Mouse (Mus musculus): ENCODE measurements around the gene Epb41. TPM values are rescaled to one million over a fixed set of nuclear protein-coding genes. Genes with fewer than 3 reads are reported as not detected.

Gene Epb41
- total RNA-seq, 2 experiments from 2014 or later, result 144 to 184 TPM

DNA sequence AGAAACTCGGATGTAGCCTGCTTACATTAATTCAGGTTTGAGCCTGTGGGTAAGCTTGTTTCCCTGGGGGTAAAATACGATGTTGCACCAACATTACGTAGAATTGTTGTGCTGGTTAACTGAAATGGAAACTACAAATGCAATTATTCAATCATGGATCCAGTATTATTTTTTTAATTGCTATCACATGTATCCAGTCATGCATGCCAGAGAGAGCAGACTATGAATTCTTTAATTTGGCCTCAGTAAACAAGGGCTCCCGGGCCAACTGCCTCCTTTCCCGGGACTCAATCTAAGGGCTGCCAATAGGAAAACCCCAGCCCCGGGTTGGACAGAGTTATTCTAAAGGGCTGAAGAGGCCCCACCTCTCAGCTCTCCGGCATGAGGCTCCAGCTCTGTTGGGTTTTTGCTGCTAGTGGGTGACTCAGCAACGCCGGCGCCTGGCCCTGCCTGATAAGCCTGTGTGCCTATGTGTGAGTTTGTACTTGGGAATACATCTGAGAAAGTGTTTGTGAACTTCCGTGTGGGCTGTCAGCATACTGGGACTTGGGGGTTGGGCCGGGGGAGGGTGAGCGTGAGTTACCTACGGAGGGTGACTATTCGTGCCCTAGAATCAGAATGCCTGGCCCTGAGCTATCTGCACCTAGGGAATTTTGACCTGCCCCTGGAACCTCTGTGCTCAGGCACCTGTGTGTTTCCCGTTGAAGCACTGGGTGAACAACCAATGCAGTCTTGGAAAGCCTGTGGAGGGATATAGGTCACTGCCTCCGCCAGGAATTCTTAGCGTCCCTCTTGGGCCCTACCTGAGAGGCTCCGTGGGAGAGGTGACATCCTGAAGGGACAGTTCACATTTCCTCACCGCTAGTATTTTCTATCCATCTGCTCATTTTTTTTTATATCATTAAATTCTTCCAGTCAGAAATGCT lies 1.6 kb upstream of the Epb41 start:
- peak; percentile 43 for DNase-seq (ENCODE audit: low spot score)

DNA sequence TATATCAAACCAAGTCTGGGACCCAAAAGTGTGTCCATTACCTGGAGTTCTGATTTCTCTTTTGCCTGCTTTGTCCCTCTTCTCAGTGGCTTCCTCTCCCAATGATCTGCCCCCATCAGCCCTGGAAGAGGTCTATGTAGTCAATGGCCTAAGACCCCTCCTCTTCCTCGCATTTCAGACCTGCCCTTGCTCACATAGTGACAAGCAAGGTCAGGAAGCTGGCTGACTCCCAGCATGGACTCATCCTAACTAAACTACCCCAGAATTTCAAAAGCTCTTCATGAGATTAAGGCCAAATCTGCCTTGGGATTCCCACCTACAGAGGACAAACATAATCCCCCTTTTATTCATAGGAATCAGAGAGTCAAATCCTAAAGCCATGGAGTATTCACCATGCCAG lies 675 bp upstream of the Epb41 start:
- intact Hi-C loops (cut with DNase I), result loop anchor here (2.0 to 5.0 kb wide), 2 partner anchors 27 to 43 kb away; no protein-coding TSS in a partner anchor
- DNase-seq (ENCODE audit: low spot score), result no peak

More for the DNA sequence above, 1.6 kb upstream of the Epb41 start:
- intact Hi-C loops (cut with DNase I), result loop anchor here (5.0 kb wide), 1 partner anchor 44 kb away; no protein-coding TSS in a partner anchor

DNA sequence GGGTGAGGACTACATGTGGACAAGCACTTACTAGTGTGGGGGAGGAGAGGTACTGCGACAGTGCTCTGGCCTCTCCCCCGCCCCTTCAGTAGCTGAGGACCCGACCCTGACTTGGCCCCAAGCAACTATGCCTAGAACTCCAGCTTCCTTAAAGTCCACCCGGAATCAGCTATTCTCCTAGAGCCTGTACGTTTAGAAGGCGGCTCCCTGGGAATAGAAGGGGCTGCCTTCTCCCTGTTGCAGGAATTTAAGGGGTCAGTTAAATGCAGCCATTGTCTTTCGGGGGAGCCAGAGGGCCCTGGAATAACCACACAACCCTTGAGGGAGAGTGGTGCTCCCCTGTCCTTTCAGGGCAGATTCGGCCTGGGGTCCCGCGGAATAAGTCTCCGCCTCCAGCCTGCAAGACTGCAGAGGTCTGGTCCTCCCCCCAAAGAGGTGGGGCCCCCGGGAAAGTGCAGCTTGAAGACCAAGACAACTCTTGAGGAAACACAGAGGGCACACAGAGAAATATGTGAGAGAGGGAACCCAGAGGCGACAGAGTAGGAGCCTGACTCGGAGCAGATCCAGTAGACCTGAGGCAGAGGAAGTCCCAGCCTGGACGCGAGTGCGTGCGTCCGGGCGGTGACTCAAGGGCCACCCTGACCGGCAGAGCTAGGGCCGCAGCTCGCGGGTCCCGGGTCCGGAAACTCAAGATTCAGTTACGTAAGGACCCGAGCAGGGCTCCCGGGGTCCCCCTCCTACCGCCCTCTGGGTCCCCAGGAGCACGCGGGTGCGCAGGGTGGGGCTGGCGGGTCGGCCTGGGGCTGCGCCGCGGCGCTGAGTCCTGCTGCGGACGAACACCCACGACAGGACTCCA lies 816 bp downstream of the Epb41 start, which contains the start of gene Gm10300:
Gm10300 (plus strand) TSS at position 621 of the 856 bp plus-strand sequence.
- intact Hi-C loops (cut with DNase I), result loop anchor here (2.0 kb wide), 1 partner anchor 26 kb away; no protein-coding TSS in a partner anchor
- peak; percentile 49 for DNase-seq (ENCODE audit: low spot score)

DNA sequence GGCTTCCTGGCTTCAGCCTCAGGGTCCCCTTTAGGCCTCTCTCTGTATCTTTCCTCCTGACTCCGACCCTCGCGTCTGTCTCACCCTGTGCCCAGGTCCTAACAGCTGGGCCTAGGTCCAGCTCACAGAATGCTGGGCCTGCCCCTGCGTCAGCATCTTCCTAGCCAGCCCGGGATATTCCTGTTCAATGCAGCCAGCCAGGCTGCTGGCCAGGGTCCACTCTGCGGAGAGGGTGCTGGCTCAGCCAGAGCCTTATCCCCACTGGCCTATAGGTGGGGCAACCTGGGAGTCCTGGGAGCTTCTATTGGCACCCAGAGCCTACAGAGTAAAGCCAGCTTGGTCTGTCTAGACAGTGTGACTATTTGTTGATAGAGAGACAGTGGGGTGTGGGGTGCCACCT lies 2.2 kb downstream of the Epb41 start:
- intact Hi-C loops (cut with DNase I), result no loop called here
- DNase-seq (ENCODE audit: low spot score), result no peak

DNA sequence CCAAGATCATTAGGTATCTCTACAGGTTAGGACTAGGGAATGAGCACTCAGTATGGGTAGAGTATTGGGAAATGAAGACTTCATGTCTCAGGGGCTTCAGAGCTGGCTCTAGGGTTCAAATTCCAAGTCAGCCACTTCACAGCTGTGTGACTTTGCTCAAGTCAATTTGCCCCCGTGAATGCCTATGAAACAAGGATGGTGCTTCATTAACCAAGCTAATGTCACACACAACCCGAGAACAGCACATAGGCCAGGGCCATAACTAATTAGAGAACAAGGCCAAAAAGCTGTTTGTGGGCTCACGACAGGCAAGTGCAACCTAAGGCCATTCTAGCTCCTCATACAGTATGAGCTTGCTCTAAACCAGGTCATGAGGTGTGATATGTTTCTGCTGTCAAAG lies 3.0 kb downstream of the Epb41 start:
- intact Hi-C loops (cut with DNase I), result no loop called here
- no peak for DNase-seq (ENCODE audit: low spot score)

DNA sequence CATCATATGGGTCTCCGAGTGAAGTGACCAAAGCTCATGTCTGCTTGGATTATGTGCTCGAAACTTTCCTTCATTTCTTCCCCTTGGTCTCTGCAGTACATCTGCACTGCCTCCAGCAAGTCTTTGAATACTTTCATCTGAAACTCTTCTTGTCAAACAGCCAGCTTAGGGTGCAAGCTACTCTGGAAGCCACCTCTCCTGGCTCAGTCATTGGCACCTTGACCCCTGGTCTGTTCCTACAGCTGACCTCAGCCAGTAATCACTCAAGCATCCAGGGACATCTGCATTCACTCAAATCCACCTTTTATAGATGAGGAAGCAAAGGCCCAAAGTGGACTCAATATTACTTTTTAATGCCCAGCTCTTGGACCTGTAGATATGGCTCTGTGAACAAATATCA lies 3.4 kb downstream of the Epb41 start:
- intact Hi-C loops (cut with DNase I), result no loop called here
- no peak for DNase-seq (ENCODE audit: low spot score)

DNA sequence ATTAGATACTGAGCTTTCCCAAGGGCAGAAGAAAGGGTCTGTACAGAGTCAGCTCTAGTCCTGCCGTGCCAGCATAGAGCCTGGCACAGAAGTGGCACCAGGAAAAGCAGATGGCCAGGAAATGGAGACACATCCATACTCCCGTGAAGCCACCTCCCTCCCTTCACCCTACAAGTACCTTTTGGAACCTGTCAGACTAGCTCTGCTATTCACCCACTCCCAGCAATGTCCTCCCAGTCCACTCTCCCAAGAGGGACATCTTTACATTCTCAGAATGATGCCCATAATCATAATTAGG lies 7.2 kb downstream of the Epb41 start:
- intact Hi-C loops (cut with DNase I), result no loop called here
- DNase-seq (ENCODE audit: low spot score), result no peak

DNA sequence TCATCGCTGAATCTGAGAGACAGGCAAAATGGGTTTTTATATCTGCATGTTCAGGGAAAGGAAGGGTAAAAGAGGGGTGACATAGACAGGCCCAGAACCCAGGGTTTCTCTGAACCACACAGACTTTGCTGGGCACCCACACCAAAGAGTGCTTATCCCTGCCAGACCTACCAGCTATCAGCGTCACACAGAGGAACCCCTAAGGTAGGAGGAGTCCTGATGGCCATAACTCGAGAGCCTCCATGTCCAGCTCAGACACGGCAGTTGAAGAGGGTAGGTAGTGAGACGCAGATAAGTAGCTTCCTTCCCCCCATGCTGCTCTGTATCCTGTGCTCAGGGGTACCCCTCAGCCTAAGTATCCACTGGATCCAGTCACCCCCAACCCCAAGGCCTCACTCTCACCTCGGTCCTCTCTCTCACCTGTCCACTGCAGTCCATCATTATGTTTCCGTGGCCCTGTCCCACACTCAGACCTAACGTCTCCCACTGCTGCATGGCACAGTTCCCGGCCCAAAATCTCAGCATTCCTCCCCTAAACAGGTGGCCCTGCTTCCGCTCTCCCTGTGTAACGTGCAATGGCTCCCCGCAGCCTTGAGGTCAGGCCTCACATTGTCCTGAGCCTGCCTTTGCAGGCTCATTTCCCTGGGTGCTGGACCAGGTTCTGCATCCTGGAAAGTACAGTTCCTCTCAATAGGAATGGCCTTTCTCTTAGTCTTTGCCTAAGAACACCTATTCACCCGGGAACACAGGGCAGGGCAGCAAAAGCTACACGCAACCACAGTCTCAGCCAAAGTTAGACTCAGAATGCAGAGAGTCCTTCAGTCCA lies 7.8 kb downstream of the Epb41 start:
- intact Hi-C loops (cut with DNase I), result no loop called here
- no peak for DNase-seq (ENCODE audit: low spot score)

DNA sequence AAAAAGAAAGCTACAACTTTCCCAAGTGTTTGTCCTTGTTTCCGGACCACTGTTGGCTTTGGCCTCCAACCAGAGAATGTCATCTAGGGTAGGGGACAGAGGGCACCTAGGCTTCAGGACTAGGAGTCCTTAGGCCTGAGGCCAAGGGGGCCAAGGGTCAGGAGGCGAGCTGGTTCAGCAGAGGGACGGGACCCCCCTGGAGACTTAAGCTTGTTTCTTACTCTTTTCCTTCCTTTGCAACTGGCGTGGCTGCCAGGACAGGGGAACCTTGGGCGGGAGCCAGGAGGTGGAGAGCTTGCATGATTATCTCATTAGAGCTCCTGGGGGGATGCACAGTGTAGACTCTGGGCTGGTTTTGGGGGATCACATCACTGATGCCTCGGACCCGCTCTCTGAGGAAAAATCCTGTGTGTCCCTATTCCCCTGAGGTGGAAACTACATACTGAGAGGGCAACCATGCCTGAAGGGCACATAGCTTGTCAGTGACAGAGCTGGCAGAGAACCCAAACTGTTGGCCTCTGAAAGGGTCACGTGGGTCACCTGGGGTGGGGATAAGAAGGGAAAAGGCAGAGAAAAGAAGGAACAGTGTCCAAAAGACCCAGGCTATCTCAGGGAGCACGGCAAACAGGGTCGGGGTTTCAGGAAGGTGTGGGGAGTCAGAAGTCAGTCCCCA lies 8.9 kb downstream of the Epb41 start:
- DNase-seq (ENCODE audit: low spot score), result peak; percentile 76
- intact Hi-C loops (cut with DNase I), result no loop called here

DNA sequence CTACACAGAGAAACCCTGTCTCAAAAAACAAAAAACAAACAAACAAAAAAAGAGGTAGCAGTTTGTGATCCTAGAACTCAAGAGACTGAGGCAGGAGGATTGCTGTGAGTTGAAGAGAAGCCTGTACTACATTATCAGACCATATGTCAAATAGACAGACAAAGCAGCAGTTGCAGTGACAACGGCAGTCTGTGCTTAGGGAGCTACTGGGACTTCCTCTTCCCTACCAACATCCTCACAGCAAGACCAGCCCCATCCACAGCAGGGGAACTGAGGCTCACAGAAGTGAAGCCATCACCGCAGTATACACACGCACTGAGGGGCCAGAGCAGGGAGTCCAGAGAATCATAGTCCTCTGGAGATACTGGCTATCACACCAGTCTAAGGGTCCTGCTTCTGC lies 9.5 kb downstream of the Epb41 start:
- intact Hi-C loops (cut with DNase I), result no loop called here
- DNase-seq (ENCODE audit: low spot score), result no peak

DNA sequence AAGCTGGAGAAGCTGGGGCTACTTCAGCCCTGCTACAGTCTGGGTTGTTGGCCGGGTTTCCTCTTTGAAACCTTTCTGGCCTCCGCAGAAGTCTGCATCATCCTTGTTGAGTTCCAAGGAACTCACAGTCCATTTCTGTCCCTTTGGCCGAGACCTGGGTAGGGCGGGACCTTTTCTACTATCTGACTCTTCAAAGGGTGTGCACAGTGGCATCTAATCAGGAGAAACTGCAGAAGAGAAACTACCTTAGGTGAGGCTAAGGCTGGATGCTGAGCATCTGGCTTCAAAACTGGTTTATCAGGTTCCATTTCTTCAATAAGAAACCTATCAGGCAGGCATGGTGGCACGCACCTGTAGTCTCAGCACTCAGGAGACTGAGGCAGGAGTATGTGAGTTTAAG lies 10.6 kb downstream of the Epb41 start:
- intact Hi-C loops (cut with DNase I), result no loop called here
- no peak for DNase-seq (ENCODE audit: low spot score)

DNA sequence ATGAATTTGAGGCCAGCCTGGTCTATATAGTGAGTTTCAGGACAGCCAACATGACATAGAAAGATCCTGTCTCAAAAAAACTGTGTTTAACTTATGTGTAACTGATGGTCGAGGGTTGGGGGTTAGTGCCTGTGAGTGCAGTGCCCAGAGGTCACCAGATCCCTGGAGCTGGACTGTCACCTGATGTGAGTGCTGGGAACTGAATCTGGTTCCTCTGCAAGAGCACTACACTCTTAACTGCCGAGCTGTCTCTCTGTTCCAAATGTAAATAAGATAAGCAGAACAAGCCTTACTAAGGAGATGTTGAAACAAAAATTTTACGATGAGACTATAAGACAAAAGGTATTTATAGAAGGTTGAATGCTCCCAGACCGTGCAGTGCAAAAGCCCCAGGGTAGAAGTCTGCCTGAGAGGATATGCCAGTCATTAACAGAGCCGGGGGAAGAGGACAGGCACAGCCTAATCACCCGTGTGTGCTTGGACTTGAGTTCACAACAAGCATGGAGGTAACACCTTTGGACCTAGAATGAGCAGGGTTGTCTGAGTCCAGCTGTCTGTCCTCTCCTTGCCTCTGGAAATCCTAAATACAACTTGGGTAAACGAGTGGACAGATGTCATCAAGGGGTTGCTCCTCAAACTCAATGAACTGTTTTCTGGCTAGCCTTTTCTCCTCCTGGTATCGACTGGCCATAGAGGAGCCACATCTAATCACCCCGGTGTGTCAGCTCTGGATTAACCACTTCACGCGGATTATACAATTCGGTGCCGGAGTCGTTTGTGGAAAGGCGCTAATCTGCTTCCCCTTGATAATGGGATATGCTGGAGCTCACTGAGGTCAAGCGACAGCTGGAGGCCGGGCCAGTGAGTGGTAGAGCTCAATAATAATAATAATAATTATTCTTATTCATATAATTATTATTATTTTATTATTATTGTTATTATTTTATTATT lies 11.9 kb downstream of the Epb41 start:
- intact Hi-C loops (cut with DNase I), result no loop called here
- no peak for DNase-seq (ENCODE audit: low spot score)

DNA sequence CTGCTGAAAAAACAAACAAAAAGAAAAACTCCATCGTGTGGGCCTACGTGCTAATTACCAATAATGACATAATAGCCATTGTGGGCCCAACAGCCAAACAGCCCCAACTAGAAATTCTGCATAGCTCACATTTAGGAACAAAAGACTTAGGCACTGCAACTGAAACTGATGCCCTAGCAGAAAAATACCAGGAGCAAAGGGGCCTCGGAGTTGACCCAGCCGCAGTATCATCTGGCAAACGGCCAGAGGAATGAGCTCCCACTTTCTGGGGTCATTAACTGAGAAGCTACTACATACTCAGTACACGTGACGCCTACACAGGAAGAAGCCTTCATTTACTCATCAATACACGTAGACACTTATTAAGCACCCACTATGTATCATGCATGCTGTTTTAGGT lies 12.8 kb downstream of the Epb41 start:
- intact Hi-C loops (cut with DNase I), result no loop called here
- DNase-seq (ENCODE audit: low spot score), result no peak

DNA sequence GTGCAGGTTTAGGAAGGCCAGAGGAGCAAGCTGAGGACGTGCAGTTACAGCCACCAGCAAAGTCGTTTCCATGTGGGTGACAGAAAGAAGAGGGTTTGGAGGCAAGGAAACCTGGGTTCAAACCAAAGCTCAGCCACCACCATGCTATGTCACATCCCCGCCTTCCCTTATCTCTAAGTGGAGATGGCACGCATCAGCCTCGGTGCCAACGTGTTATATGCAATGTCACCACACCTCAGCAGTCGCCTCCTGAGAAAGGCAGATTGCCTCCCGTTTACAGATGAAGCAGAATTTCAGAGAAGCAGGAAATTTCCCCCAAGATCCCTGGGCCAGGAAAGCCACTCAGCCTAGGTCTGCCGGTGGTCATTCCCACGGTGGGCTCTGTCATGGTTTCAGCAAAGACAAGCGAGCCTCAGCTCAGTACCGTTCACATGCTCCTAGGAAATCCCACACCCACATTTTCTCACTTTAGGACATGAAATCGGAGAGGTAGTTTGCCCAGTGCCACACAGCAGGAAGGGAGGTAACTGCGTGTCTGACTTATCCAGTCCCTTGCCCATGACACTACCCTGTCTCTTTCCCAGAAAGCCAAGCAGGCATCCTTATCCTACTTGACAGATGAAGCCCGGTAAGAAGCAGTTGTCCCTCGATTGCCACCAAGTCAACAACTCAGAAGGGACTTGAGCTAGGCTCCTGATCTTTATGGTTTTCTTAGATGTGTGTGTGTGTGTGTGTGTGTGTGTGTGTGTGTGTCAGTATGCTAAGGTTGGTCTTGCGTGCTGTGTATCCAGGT lies 14.9 kb downstream of the Epb41 start:
- intact Hi-C loops (cut with DNase I), result no loop called here
- DNase-seq (ENCODE audit: low spot score), result no peak

DNA sequence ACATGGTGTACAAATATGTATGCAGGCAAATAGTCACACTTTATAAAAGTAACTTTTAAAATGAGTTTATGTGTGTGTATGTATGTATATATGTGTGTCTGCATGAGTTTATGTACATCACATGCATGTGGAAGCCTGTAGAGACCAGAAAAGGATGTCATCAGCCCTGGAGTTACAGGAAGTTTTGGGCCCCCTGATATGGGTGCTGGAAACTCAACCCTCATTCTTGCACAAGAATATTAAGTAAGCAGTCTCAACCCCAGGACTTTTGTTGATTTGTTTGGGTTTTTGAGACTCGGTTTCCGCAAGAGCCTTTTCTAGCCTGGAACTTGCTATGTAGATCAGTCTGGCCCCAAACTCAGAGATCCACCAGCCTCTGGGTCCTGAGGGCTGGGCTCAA lies 15.6 kb downstream of the Epb41 start:
- intact Hi-C loops (cut with DNase I), result no loop called here
- DNase-seq (ENCODE audit: low spot score), result no peak

DNA sequence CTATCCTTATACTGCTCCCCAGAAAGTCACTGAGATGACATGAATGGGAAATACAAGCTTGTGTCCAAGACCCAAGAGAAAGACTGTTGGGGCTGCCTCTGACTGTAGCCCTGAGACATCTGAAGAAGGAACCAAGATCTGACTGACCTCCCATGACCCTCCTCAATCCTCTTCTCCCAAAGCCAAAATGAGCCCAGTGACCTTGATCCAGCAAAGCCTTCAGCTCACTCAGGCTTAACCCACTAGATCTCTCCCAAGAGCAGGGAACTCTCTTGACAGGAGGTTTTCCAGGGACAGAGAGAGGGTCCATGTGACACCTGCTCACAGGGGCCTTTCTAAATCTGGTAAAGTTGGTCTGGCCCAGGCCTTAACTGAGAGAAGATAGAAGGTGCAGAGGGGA lies 17.8 kb downstream of the Epb41 start:
- no peak for DNase-seq (ENCODE audit: low spot score)
- intact Hi-C loops (cut with DNase I), result no loop called here

DNA sequence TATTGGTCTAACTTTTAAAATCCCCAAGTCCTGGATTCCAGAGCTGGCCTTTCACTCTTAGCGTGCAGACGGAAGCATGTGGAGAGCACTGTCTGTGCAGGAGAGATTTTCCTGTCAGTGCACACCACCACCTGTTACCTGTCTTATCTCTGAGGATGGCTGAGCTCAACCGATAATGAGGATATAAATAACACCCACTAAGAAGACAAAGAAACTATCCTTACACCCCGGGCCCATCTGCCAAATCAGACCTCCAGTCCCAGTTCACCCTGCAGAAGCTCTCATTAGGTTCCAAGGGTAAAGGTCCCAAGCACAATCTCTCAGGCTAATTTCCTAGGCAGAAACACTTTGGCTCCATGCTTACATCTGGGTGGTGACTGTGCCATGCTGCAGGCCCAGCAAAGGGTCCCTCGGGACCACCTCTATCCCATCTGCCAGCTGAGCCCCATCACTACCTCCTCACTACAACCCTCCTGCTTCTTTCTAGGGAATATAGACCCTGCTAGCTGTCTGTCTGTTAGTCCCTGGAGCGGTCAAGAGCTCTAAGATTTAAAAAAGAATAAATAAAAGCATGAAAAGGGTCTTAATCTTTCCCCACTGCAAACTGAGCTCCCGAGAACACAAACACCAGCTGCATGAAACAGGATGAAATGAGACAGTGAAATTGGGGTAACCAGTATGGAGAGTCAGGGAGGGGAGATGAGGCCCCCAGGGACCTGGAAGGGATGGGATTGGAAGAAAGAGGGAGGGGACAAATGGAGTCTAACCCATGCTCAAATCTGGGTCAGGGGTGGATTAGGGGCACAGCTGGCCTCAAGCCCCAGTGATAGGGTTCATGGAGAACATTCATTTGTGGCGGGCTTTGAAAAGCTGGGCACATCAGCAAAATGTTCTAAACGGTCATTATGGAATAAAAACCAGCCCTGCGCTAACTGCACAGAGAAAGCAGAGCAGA lies 23.5 kb downstream of the Epb41 start:
- intact Hi-C loops (cut with DNase I), result no loop called here
- DNase-seq (ENCODE audit: low spot score), result no peak
